Mouse (Mus musculus): Measurements from ENCODE around the gene Hist2h4.
"Not testable (repeated sequence)": the region's sequence is repeated elsewhere in the genome, so short reads cannot be mapped to it uniquely, and the experiment has no call there.

Gene Hist2h4

DNA sequence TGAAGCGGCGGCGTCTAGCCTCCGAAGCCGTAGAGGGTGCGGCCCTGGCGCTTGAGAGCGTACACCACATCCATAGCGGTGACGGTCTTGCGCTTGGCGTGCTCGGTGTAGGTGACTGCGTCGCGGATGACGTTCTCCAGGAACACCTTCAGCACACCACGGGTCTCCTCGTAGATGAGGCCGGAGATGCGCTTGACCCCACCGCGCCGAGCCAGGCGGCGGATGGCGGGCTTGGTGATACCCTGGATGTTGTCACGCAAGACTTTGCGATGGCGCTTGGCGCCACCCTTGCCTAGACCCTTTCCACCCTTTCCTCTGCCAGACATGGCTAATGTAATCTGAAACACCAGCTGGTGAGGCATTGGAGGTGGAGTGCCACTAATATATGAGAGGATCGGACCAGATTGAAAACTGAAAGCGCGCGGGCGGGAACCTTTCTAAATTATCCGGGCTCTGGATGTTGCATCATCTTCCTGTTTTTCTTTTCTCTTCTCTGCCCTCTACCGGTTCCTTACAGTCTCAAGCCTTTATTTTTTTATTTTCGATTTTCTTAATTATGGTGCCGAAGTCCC, at the start of gene Hist2h4:
Gene Hist2h4 (minus strand): TSS at position 333 of the 572 bp plus-strand sequence.
- in situ Hi-C loops (cut with MboI, MseI): no loop called here

GRCm38 (mm10) chr3:96312341-96313098, 49.4 kb upstream of the Hist2h4 start:
- in situ Hi-C loops (cut with MboI, MseI): no loop called here

- in situ Hi-C loops (cut with MboI, MseI): no loop called here
These were observed 46.3 kb upstream of the Hist2h4 start for GRCm38 (mm10) chr3:96309441-96309840.

GRCm38 (mm10) chr3:96306506-96306905, 43.4 kb upstream of the Hist2h4 start:
- in situ Hi-C loops (cut with MboI, MseI): no loop called here

GRCm38 (mm10) chr3:96302076-96302475, 39.0 kb upstream of the Hist2h4 start:
- in situ Hi-C loops (cut with MboI, MseI): no loop called here

GRCm38 (mm10) chr3:96300706-96301529, 37.8 kb upstream of the Hist2h4 start:
- in situ Hi-C loops (cut with MboI, MseI): no loop called here

DNA sequence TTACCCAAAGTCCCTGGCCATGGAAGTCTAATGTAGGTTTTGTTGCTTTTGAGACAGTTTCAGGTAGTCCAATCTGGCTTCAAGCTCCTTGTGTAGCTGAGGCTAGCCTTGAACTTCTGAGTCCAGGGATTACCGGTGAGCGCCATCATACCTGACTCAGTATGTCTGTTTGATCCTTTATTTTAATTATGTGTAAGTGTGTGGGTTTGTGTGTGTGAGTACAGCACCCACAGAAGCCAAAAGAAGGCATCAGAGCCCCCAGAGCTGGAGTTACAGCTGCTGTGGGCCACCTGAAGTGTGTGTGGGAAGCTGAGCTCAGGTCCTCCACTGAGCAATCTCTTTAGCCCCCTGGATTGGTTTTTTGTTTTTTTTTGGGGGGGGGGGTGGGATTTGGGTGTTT, 36.5 kb upstream of the Hist2h4 start:
- in situ Hi-C loops (cut with MboI, MseI): no loop called here

- in situ Hi-C loops (cut with MboI, MseI): no loop called here
These were observed 35.2 kb upstream of the Hist2h4 start for GRCm38 (mm10) chr3:96298360-96298759.

- in situ Hi-C loops (cut with MboI, MseI): no loop called here
These were observed 30.7 kb upstream of the Hist2h4 start, which contains the start of gene Fcgr1 for GRCm38 (mm10) chr3:96293787-96294186. TSS of gene Fcgr1 (minus strand) at chr3:96293969.

DNA sequence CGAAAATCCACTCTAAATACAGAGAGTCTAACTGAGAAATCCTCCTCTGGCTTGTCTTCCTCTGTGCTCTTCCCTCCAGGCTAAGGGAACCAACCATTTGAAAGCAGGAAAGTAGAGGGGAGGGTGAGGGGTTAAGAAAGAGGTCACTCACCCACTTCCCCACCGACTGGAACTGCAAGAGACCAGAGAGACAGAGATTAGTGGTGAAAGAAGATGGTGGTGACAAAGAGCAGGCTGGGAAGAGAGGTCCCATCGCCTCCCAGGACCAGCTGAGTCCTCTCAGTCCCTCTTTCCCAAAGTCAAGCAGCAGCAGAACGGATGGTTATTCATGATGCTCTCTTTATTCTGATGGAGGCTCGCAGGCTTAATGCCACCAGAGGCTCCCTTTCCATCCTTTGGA, 30.3 kb upstream of the Hist2h4 start:
- in situ Hi-C loops (cut with MboI, MseI): no loop called here

GRCm38 (mm10) chr3:96292641-96293040, 29.5 kb upstream of the Hist2h4 start:
- in situ Hi-C loops (cut with MboI, MseI): no loop called here

- in situ Hi-C loops (cut with MboI, MseI): not testable (repeated sequence)
These were observed 27.6 kb upstream of the Hist2h4 start for GRCm38 (mm10) chr3:96290727-96291126.

DNA sequence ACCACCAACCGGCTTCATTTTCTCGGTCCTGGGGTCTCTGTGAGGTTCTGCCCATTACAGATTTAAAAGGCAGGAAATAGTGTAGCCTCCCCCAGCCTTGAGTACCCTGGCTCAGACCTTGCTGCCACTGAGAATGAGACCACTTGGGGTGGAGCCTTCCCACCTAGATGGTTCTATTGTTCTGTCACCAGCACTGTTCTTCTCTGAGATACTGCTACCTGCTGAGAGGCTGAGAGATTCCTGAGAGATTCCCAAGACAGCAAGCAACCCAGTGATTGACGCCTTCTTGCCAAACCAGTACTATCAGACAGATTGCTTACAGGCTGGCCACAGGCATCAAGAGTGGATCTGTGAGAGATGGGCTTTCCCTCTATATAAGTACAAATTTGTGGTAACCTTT, 26.1 kb upstream of the Hist2h4 start:
- in situ Hi-C loops (cut with MboI, MseI): loop anchor here (10.0 kb wide), 1 partner anchor 46 kb away; no protein-coding TSS in a partner anchor

GRCm38 (mm10) chr3:96287334-96287733, 24.2 kb upstream of the Hist2h4 start:
- in situ Hi-C loops (cut with MboI, MseI): loop anchor here (10.0 kb wide), 1 partner anchor 47 kb away; no protein-coding TSS in a partner anchor

DNA sequence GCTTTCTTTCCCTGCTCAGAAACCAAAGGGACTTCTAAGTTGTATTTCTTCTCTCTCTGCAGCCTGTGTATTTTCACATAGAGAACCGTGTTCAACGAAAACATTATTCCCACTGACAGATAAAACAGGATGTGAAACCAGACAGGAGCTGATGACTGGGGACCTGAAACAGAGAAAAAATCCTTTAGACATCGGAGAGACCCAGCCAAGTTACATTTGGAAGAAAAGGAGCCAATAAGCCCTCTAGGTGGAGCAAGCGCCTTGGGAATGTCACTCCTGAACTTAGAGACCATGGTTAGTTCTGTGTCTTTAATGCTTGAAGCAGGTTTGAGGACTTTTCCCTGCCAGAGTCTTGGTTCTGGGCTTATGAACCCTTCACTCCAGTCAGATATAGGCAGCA, 21.3 kb upstream of the Hist2h4 start:
- in situ Hi-C loops (cut with MboI, MseI): loop anchor here (10.0 kb wide), 1 partner anchor 50 kb away; no protein-coding TSS in a partner anchor

- in situ Hi-C loops (cut with MboI, MseI): loop anchor here (10.0 kb wide), 1 partner anchor 54 kb away; no protein-coding TSS in a partner anchor
These were observed 17.5 kb upstream of the Hist2h4 start for GRCm38 (mm10) chr3:96280660-96281059.

DNA sequence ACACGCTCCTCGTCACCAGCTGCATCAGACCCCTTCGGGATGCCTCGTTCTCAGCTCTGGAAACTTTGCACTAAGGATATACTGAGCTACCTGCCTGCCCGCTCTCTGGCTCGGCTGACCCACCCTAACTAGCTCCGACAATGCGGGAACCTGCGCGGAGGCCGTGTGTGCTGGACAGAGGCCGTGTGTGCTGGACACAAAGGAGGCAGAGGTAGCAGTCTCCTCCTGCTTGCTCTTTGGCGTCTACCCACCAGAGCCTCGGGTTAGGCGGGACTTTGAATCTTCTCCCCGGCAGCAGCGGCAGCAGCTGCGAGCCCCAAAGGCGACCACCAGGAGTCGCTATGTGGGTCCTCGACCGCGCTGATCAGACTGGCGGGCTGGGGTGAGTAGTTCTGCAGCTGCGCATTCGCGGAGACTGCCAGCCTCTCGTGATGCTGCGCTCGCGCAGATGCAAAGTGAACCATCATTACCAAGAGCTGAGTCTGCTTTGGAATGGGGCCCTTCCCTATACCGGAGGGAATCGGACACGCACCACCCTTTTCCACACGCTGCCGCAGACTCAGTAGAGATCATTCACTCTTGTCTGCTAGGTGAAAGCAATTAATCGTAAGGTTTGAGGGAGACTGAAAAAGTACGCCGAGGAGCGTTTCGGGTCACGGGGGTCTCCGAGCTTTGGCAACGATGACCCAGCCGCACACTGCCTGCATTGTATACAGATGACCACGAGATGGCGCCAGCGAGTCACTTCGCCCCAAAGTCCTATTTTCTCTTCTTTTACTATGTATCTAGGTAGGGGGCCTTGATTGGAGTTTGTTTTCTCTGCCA, 14.9 kb upstream of the Hist2h4 start:
- in situ Hi-C loops (cut with MboI, MseI): no loop called here

DNA sequence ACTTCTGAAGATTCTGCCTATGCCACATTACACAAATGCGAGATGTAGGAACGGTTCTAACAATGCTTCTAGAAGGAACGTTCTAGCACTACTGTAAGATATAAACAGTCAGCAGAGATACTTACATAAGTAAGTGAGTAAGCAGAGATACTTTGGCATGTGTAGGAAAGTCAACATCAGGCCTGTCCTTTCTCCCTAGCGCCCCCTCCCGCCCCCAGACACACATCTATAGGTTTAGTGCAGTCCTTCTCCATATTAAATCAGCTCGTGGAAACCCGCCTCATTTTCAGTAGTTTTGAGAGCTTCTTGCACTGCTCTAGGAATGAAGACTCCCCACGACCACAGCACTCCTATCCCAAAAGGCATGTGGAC, 14.3 kb upstream of the Hist2h4 start:
- in situ Hi-C loops (cut with MboI, MseI): no loop called here

DNA sequence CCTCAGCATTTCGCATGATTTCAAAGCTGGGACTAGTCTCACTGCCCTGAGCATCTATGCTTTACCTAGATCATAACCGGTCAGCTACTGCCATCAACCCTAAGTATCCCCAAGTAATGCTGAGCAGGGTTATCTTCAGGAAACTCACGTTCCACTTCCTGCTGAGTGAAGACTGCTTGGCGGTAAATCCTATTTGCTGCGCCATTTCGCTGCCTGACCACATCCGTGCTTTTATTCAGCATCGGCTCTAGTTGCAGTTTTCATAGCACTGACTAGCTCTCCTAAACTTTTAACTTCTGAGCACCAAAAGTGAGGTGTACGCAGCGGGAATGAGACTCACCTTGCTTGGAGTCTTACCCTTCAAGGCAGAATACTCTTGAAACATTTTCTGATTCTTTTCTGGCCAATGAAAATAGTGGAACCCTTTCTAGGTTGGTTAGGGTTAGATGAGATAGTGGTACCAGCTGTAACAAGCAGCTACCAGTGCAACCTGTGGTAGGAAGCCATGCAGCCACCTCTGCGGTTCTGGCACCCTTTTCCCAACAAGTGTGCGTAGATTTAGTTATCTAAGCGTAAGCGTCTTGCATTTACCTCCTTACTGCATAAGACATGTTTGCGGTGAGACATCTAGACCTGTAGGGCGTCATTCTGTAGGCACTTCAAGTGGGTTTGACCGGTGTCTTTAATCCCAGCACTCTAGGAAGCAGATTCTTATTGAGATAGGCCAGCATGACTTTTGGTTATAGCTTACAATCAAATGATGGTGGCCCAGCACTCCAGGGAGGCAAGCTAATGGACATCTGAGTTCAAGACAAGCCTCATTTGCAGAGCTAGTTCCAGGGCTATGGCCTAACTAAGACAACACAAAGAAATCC, 10.7 kb upstream of the Hist2h4 start:
- in situ Hi-C loops (cut with MboI, MseI): no loop called here
